Mouse (Mus musculus) ES-E14 (cell line): Measurements from ENCODE around the gene Zzef1.

Experiments used
- CHD2 ChIP-seq: IDR thresholded peaks from 2 replicates; pipeline ENCODE4 v1.6.1; 2014; ENCODE audit warnings: mild to moderate bottlenecking, low read depth, low read length, inconsistent platforms
- HCFC1 ChIP-seq: IDR thresholded peaks from 2 replicates; pipeline ENCODE4 v1.6.1; 2012; ENCODE audit warnings: low read length, inconsistent platforms, borderline replicate concordance; ENCODE audit not compliant: insufficient read depth
- MAFK ChIP-seq: IDR thresholded peaks from 2 replicates; pipeline ENCODE4 v1.6.1; 2014; ENCODE audit warnings: mild to moderate bottlenecking, low read depth, low read length, inconsistent platforms; ENCODE audit not compliant: insufficient read depth
- ZC3H11A ChIP-seq: IDR thresholded peaks from 2 replicates; pipeline ENCODE4 v1.6.1; 2012; ENCODE audit warnings: low read depth, mild to moderate bottlenecking, inconsistent platforms, low read length, borderline replicate concordance
- ZNF384 ChIP-seq: IDR thresholded peaks from 2 replicates; pipeline ENCODE4 v1.6.1; 2012; ENCODE audit warnings: low read depth, low read length, inconsistent platforms

GRCm38 (mm10) chr11:72813687-72814086, 17.7 kb downstream of the Zzef1 start:
- TF ChIP-seq ZC3H11A (no peak), MAFK (no peak), HCFC1 (no peak), CHD2 (no peak), ZNF384 (no peak)
